10 mouse cellular contexts compared by ENCODE assay signal in genomic region chr16:21590806-21591205, GRCm38 (mm10).
A peak's percentile ranks its signal among the peaks of the same experiment; 100 is the strongest.
DNase-seq lines count a peak whose midpoint lies in the region; ATAC-seq lines count a peak whose summit lies in the region.
"Had no signal": no experiment of that assay in that cellular context is flagged by ENCODE, and none has a peak within 500 bp of the region (broad histone marks: within the 10 kb centered on the region; RNA-seq: fewer than 3 reads in every experiment).

No protein-coding gene starts in this region.

- no peak overlapping the region for H3K9ac ChIP-seq in lung, embryonic 15.5 days
- no peak overlapping the region for H3K9ac ChIP-seq in hindbrain, embryonic 12.5 days
- H3K9ac ChIP-seq: neural tube, embryonic 13.5 days had no signal

- no peaks in the 10 kb centered on the region for H3K27me3 ChIP-seq in lung, embryonic 15.5 days
- no peaks in the 10 kb centered on the region for H3K27me3 ChIP-seq in hindbrain, embryonic 12.5 days
- H3K27me3 ChIP-seq: neural tube, embryonic 13.5 days had no signal

- no peaks in the 10 kb centered on the region for H3K9me3 ChIP-seq in lung, embryonic 15.5 days
- H3K9me3 ChIP-seq in hindbrain, embryonic 12.5 days (replicated peaks): no peaks in the 10 kb centered on the region
- H3K9me3 ChIP-seq: neural tube, embryonic 13.5 days had no signal

- no peak overlapping the region for H3K4me3 ChIP-seq in lung, embryonic 15.5 days
- H3K4me3 ChIP-seq in hindbrain, embryonic 12.5 days: no peak overlapping the region
- H3K4me3 ChIP-seq: neural tube, embryonic 13.5 days had no signal

- no peak overlapping the region for H3K27ac ChIP-seq in lung, embryonic 15.5 days
- no peak overlapping the region for H3K27ac ChIP-seq in hindbrain, embryonic 12.5 days
- H3K27ac ChIP-seq: neural tube, embryonic 13.5 days had no signal

- no peaks in the 10 kb centered on the region for H3K36me3 ChIP-seq in lung, embryonic 15.5 days
- no peaks in the 10 kb centered on the region for H3K36me3 ChIP-seq in hindbrain, embryonic 12.5 days
- H3K36me3 ChIP-seq: neural tube, embryonic 13.5 days had no signal

- no peak overlapping the region for H3K4me2 ChIP-seq in lung, embryonic 15.5 days
- no peak overlapping the region for H3K4me2 ChIP-seq in hindbrain, embryonic 12.5 days (replicated peaks)
- H3K4me2 ChIP-seq: neural tube, embryonic 13.5 days had no signal

- 24% methylated on average over 5 of the region's 5 CpGs for WGBS in lung, embryonic 15.5 days
- 75% methylated on average over 5 of the region's 5 CpGs for WGBS in hindbrain, embryonic 12.5 days

- intact Hi-C loops in heart, postnatal 25 days (cut with DNase I): no loop called here

- peak; percentile 25 to 29 for DNase-seq in B cell, adult 2 months
- DNase-seq in heart, postnatal 25 days (ENCODE audit: low spot score): peak; percentile 26
- no peak for DNase-seq in T-cell, adult 2 months (ENCODE audit: low spot score)
- DNase-seq in testis, postnatal 14 days (ENCODE audit: low spot score): no peak
- DNase-seq: gastrocnemius, postnatal 10 days had no signal

- peak; percentile 96 for ATAC-seq in CD4-positive, CD25-positive, alpha-beta regulatory T cell, adult 4 months
- peak; percentile 77; the same call in 1 of the 2 replicates for ATAC-seq in lung, embryonic 15.5 days (ENCODE audit: borderline replicate concordance, extremely low read depth, low FRiP score, low TSS enrichment)
- ATAC-seq in hindbrain, embryonic 12.5 days (ENCODE audit: low FRiP score): no peak
- no peak for ATAC-seq in erythroblast, adult 5-6 weeks (replicated peaks; ENCODE audit: low FRiP score, poor library complexity, severe bottlenecking)

- peaks cover 20% of the 10 kb centered on the region for H3K4me1 ChIP-seq in lung, embryonic 15.5 days
- H3K4me1 ChIP-seq in hindbrain, embryonic 12.5 days: no peaks in the 10 kb centered on the region
- H3K4me1 ChIP-seq: neural tube, embryonic 13.5 days had no signal

Comparison
In these comparisons a context has a peak if more than half of its experiments do, and no peak if none do; other contexts are left out.
1. DNase-seq: peak in B cell, adult 2 months (2 of 2) and heart, postnatal 25 days (single experiment); none in T-cell, adult 2 months (single experiment) and testis, postnatal 14 days (single experiment).
2. ATAC-seq: peak in CD4-positive, CD25-positive, alpha-beta regulatory T cell, adult 4 months (single experiment) and lung, embryonic 15.5 days (single experiment); none in hindbrain, embryonic 12.5 days (single experiment) and erythroblast, adult 5-6 weeks (single experiment).